Mouse (Mus musculus) olfactory bulb, adult 2 months (tissue): ENCODE data around the gene Pjvk.

Experiments
- CTCF ChIP-seq: fragments of 200-500 bp; IDR thresholded peaks from 2 replicates; pipeline ENCODE4 v1.5.1; 2012; ENCODE audit warnings: low read depth, mild to moderate bottlenecking, low read length, moderate library complexity; ENCODE audit not compliant: insufficient read depth
- POLR2A ChIP-seq: fragments of 200-500 bp; IDR thresholded peaks from 2 replicates; pipeline ENCODE4 v1.6.1; 2012; ENCODE audit warnings: mild to moderate bottlenecking, low read depth, low read length, moderate library complexity; ENCODE audit not compliant: insufficient read depth

GRCm38 (mm10) chr2:76655444-76655843 is 7.2 kb downstream of the Pjvk start:
- TF ChIP-seq CTCF (no peak), POLR2A (no peak)
